18 mouse cellular contexts compared by ENCODE assay signal in the genomic region with DNA sequence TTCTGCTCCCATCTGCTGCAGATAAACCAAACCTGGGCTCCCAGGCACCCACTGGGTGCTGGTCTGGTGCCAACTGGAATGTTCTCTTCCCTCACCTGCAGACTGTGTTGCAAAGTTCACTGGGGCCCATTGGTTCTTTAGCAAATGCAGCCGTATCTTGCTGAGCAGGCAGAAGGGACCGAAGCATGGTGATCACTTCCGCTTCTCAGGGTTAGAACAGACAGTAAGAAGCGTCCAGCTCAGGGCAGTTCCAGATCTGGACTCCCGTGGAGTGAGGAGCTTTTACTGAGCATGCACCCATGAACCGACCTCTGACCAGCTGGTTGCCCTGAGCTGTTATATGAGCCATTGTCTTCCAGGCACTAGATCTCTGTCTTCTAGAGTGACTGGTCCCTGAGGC.
"Had no signal": no experiment of that assay in that cellular context is flagged by ENCODE, and none has a peak within 500 bp of the region (broad histone marks: within the 10 kb centered on the region; RNA-seq: fewer than 3 reads in every experiment).

No protein-coding gene starts in this region.

- H3K9me3 ChIP-seq: liver, embryonic 13.5 days; lung, embryonic 15.5 days had no signal

- H3K4me1 ChIP-seq: limb, embryonic 12.5 days; liver, embryonic 13.5 days; lung, embryonic 15.5 days; megakaryocyte, embryonic 14.5 days; midbrain, embryonic 12.5 days; neural tube, embryonic 13.5 days had no signal

- ATAC-seq: inflammation-experienced regulatory T-cells, adult 6 months; intestine, postnatal 0 days; liver, postnatal 0 days; midbrain, embryonic 16.5 days had no signal

- H3K27ac ChIP-seq: layer of hippocampus, adult 2 months; limb, embryonic 12.5 days; liver, embryonic 13.5 days; lung, embryonic 15.5 days; macrophage; midbrain, embryonic 12.5 days; neural tube, embryonic 13.5 days had no signal

- H3K4me2 ChIP-seq: limb, embryonic 12.5 days; liver, embryonic 13.5 days; lung, embryonic 15.5 days; midbrain, embryonic 12.5 days; neural tube, embryonic 13.5 days had no signal

- H3K4me3 ChIP-seq: layer of hippocampus, adult 2 months; limb, embryonic 12.5 days; liver, embryonic 13.5 days; lung, embryonic 15.5 days; megakaryocyte, embryonic 14.5 days; midbrain, embryonic 12.5 days; neural tube, embryonic 13.5 days had no signal

- H3K27me3 ChIP-seq: limb, embryonic 12.5 days; liver, embryonic 13.5 days; lung, embryonic 15.5 days; midbrain, embryonic 12.5 days; neural tube, embryonic 13.5 days had no signal

- DNase-seq: liver; liver, embryonic 13.5 days; liver, postnatal 0 days; lung, postnatal 14 days; retina, postnatal 1 day; right cerebral cortex, postnatal 4 days; spleen, adult 18-20 months; thymus, postnatal 4 days had no signal

- H3K9ac ChIP-seq: limb, embryonic 12.5 days; liver, embryonic 13.5 days; liver, postnatal 0 days; lung, embryonic 15.5 days; midbrain, embryonic 12.5 days; neural tube, embryonic 13.5 days had no signal

- H3K36me3 ChIP-seq: limb, embryonic 12.5 days; liver, embryonic 13.5 days; lung, embryonic 15.5 days; midbrain, embryonic 12.5 days; neural tube, embryonic 13.5 days had no signal
